Mouse (Mus musculus): ENCODE measurements around the gene Kcnj9. TPM values are rescaled to one million over a fixed set of nuclear protein-coding genes. Genes with fewer than 3 reads are reported as not detected.

Kcnj9 gene
- total RNA-seq (2014; fragmentation: Nextera tagmentation) (not detected in 2 replicates), total RNA-seq (2017) (not detected in 2 replicates)

GRCm38 (mm10) chr1:172329131-172329530 is at the start of gene Kcnj9:
TSS of gene Kcnj9 (minus strand) at chr1:172329318.
- ATAC-seq (replicated peaks; ENCODE audit: poor library complexity, severe bottlenecking) = no peak

GRCm38 (mm10) chr1:172376758-172377458 is 47.8 kb upstream of the Kcnj9 start:
- ATAC-seq (replicated peaks; ENCODE audit: poor library complexity, severe bottlenecking) = peak; percentile 40

- ATAC-seq (replicated peaks; ENCODE audit: poor library complexity, severe bottlenecking) = peak; percentile 96
Measured at GRCm38 (mm10) chr1:172376198-172376667, 47.1 kb upstream of the Kcnj9 start, which contains the start of gene Pigm. TSS of gene Pigm (plus strand) at chr1:172376546.

GRCm38 (mm10) chr1:172368768-172369418 is 39.8 kb upstream of the Kcnj9 start:
- ATAC-seq (replicated peaks; ENCODE audit: poor library complexity, severe bottlenecking) = peak; percentile 86

- ATAC-seq (replicated peaks; ENCODE audit: poor library complexity, severe bottlenecking) = peak; percentile 64
Measured at GRCm38 (mm10) chr1:172364684-172365083, 35.6 kb upstream of the Kcnj9 start.

- no peak for ATAC-seq (replicated peaks; ENCODE audit: poor library complexity, severe bottlenecking)
Measured at GRCm38 (mm10) chr1:172358341-172358740, 29.2 kb upstream of the Kcnj9 start.

- ATAC-seq (replicated peaks; ENCODE audit: poor library complexity, severe bottlenecking) = peak; percentile 93
Measured at GRCm38 (mm10) chr1:172357550-172357949, 28.4 kb upstream of the Kcnj9 start.

- ATAC-seq (replicated peaks; ENCODE audit: poor library complexity, severe bottlenecking) = no peak
Measured at GRCm38 (mm10) chr1:172355336-172355735, 26.2 kb upstream of the Kcnj9 start.

- peak; percentile 86 for ATAC-seq (replicated peaks; ENCODE audit: poor library complexity, severe bottlenecking)
Measured at GRCm38 (mm10) chr1:172352453-172352852, 23.3 kb upstream of the Kcnj9 start.

GRCm38 (mm10) chr1:172352001-172352400 is 22.9 kb upstream of the Kcnj9 start:
- no peak for ATAC-seq (replicated peaks; ENCODE audit: poor library complexity, severe bottlenecking)

GRCm38 (mm10) chr1:172349916-172350812 is 21.0 kb upstream of the Kcnj9 start:
- ATAC-seq (replicated peaks; ENCODE audit: poor library complexity, severe bottlenecking) = no peak

- ATAC-seq (replicated peaks; ENCODE audit: poor library complexity, severe bottlenecking) = no peak
Measured at GRCm38 (mm10) chr1:172349504-172349903, 20.4 kb upstream of the Kcnj9 start.

- ATAC-seq (replicated peaks; ENCODE audit: poor library complexity, severe bottlenecking) = peak; percentile 52
Measured at GRCm38 (mm10) chr1:172347382-172347781, 18.3 kb upstream of the Kcnj9 start.

- no peak for ATAC-seq (replicated peaks; ENCODE audit: poor library complexity, severe bottlenecking)
Measured at GRCm38 (mm10) chr1:172346707-172347106, 17.6 kb upstream of the Kcnj9 start.

GRCm38 (mm10) chr1:172344820-172345219 is 15.7 kb upstream of the Kcnj9 start:
- no peak for ATAC-seq (replicated peaks; ENCODE audit: poor library complexity, severe bottlenecking)

GRCm38 (mm10) chr1:172343914-172344313 is 14.8 kb upstream of the Kcnj9 start:
- no peak for ATAC-seq (replicated peaks; ENCODE audit: poor library complexity, severe bottlenecking)

- ATAC-seq (replicated peaks; ENCODE audit: poor library complexity, severe bottlenecking) = no peak
Measured at GRCm38 (mm10) chr1:172342729-172343128, 13.6 kb upstream of the Kcnj9 start.

GRCm38 (mm10) chr1:172341386-172341785 is 12.3 kb upstream of the Kcnj9 start:
- no peak for ATAC-seq (replicated peaks; ENCODE audit: poor library complexity, severe bottlenecking)

GRCm38 (mm10) chr1:172340729-172341321 is 11.7 kb upstream of the Kcnj9 start, which contains the start of gene Kcnj10:
TSS of gene Kcnj10 (plus strand) at chr1:172341210.
- ATAC-seq (replicated peaks; ENCODE audit: poor library complexity, severe bottlenecking) = peak; percentile 89

All from granulocyte monocyte progenitor cell, adult 5-6 weeks (primary cell).